Mouse (Mus musculus): ENCODE measurements at regions not wholly inside any gene's neighbourhood (a gene's known extent, or its start where the extent isn't known, plus 50 kb on each side); places are given as distances from the start of the nearest gene placed in this dataset.
A peak's percentile ranks its signal among the peaks of the same experiment; 100 is the strongest.

GRCm38 (mm10) chr14:46706462-46706861, 53.9 kb upstream of the Cdkn3 start:
- intact Hi-C loops (cut with DNase I): no loop called here
- DNase-seq: no peak

GRCm38 (mm10) chr14:46704316-46704751, 56.0 kb upstream of the Cdkn3 start:
- intact Hi-C loops (cut with DNase I): loop anchor here (5.0 kb wide), 3 partner anchors 137 to 712 kb away; no protein-coding TSS in a partner anchor
- DNase-seq: peak; percentile 65 to 70

DNA sequence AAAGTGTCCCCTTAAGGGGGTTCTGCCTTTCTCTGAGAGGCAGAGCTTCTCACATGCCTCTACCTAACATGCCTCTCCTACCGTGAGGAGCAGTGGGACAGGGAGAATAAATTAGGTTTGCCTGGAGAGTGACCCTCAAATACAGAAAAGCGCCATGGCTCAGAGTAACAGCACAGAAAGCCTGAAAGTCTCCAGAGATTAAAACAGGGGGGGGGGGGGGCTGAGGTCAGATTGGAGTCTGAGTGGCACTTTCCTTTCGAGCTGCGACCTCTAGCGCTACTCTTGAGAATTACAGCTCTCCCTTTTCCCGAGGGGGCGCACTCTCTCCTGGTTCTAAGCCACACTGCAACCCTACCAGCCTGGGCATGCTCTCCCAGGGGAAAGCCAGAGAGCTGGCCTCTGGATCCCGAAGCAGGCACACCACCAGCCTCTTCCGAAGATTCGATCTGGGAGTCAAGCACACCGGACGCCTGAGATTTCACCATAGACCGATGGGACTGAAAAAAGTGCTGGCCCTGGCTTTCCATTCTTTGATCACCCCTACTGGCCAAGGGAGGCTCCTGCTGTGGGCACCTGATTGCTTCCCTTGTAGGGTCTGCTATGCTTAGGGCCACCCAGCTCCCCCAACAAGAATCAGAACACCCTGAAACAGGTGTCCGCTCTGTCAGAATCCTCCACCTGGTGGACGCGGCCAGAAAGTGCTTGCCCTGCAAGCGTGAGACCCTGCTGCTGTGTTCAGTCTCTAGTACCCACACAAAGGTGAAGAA, 57.5 kb upstream of the Cdkn3 start:
- peak; percentile 64 to 70 for DNase-seq

GRCm38 (mm10) chr14:46692571-46692970, 67.8 kb upstream of the Cdkn3 start:
- intact Hi-C loops (cut with DNase I): no loop called here
- DNase-seq: peak in 1 of 2 experiments; percentile 7

More for the DNA sequence above, 57.5 kb upstream of the Cdkn3 start:
- intact Hi-C loops (cut with DNase I): loop anchor here (5.0 kb wide), 3 partner anchors 136 to 711 kb away; no protein-coding TSS in a partner anchor

- no peak for DNase-seq
- intact Hi-C loops (cut with DNase I): no loop called here
Observed at GRCm38 (mm10) chr14:46692067-46692466, 68.3 kb upstream of the Cdkn3 start.

- no peak for DNase-seq
- intact Hi-C loops (cut with DNase I): no loop called here
Observed at GRCm38 (mm10) chr14:46682728-46683127, 77.6 kb upstream of the Cdkn3 start.

- DNase-seq: no peak
- intact Hi-C loops (cut with DNase I): no loop called here
Observed at GRCm38 (mm10) chr14:46678935-46679334, 81.4 kb upstream of the Cdkn3 start.

- intact Hi-C loops (cut with DNase I): loop anchor here (5.0 kb wide), 1 partner anchor 34 kb away; no protein-coding TSS in a partner anchor
- DNase-seq: no peak
Observed at GRCm38 (mm10) chr14:46671482-46672225, 88.7 kb upstream of the Cdkn3 start.

DNA sequence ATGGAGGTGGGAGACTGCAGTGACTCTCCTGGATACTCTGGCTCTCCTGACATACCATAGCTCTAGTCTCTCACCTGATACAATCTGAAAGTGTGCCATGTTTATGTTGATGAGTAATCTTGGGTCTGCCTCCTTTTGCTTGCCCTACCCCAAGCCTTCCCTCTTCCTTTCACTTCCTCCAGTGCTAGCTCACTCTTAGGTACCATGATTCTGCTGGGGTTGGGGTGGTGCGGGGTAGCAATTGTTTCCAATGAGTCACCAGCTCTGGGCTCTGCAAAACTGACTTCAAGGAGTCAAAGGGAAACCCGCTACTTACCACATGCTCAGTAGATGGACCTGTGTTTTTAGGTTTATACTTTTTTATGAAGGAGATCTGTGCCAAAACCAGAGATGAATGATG, 89.3 kb upstream of the Cdkn3 start:
- intact Hi-C loops (cut with DNase I): loop anchor here (5.0 kb wide), 1 partner anchor 34 kb away; no protein-coding TSS in a partner anchor
- no peak for DNase-seq

DNA sequence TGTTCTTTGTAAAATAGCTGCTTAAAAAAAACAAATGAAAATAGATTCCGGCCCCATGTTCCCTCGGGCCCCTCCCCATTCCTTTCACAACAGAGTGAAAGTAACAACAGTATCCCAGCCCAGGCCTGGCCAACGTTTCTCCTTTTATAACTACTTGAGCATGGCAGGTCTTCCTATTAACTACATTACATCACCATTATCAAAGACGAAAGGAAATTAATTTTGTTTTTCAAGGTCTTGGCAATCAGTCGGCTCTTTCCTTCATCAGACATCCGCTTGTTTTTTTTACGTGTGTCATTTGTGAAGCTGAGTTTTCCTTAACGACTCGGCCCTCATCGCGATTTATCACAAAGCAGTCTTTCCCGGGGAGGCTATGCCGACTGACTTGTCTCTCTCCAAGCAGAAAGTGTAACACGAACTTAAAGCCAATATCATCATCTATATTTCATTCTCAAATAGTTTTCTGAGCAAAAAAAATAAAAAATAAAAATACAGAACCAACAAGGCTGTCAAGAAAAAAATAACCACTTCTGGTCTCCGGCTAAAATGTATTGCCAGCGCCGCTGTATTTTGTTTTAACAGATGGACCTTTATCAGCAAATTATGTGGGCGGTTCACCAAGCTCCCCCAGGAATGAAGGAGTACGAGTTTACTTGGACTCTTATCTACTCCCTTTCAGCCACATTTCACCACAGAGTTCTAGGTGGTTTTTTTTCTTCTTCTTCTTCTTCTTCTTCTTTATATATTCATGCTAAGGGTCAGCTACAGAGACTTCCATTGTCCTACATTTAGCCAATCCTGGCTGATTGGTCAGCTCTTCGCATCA, 89.9 kb upstream of the Cdkn3 start:
- peak in 1 of 2 experiments; percentile 10 for DNase-seq
- intact Hi-C loops (cut with DNase I): loop anchor here (5.0 kb wide), 1 partner anchor 33 kb away; no protein-coding TSS in a partner anchor

DNA sequence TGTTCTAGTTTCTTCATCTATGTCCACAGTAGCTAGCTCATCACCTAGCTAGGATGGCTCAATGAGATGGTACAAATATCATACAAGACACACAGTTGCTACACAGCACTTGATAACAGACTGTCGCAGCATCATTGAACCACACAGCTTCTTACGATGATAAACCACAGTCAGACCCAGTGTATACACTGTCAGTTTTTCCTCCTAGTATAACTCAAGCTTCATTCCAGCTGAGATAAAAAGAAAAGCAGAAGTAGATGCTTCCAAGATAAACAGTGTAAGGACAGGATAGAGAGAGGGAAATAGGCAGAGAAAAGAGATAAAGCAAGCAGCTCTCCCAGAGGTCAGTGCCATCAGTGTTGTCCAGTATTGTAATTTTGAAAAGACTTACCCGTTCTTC, 92.1 kb upstream of the Cdkn3 start:
- intact Hi-C loops (cut with DNase I): no loop called here
- no peak for DNase-seq

DNA sequence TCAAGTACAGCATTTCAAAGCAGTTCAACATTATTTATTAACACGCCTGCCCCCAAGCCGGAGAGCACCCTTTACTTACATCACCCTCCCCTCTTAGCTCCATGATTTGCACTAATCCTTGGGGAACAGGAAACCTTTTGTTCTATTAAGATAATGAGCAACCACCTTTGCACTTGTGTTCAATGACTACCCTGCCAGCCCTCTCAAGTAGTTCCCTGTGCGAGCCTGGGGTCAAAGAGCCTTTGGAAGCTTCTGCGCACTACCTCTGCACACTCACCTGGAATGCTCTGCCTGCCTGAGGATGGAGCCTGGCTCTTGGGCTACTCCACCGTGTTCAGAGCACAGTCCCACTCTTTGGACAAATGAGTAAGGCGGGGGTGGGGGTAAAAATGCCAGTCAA, 96.0 kb upstream of the Cdkn3 start:
- no peak for DNase-seq
- intact Hi-C loops (cut with DNase I): no loop called here

GRCm38 (mm10) chr14:46663529-46663928, 96.8 kb upstream of the Cdkn3 start:
- no peak for DNase-seq
- intact Hi-C loops (cut with DNase I): no loop called here

DNA sequence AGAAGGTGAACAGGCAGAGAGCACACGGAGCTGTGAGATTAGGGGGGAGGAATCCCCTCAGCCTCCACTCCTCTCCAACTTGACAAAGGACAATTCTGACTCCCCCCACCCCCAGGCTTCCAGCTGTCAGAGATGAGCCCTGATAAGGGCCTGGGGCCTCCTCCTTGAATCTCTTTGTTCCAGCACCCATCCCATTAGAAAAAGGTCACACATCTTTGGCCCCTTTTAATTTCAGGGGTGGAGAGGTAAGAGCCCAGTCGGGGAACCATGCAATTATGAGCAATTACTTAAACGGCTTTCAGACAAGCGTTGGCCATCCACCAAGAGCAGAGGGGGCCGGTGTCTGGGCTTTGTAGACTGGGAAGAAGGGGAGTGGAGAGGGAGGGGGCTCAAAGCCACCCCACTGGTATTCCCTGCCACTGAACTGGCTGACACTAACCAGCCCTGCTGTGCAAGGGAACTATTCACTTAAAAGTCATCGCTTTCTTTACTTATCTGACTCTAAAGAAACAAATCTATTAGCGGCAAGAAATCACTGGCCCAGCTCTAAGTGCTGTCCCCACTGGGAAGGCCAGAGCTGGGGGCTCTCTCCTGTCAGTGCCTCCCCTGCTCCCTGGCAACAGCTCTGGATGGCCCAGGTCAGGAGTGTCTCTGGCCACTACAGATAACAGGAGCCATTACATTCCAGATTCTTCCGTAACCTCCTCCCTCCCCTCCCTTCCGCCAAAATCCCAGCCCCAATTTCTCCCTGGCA, 98.4 kb upstream of the Cdkn3 start:
- DNase-seq: no peak
- intact Hi-C loops (cut with DNase I): no loop called here

DNA sequence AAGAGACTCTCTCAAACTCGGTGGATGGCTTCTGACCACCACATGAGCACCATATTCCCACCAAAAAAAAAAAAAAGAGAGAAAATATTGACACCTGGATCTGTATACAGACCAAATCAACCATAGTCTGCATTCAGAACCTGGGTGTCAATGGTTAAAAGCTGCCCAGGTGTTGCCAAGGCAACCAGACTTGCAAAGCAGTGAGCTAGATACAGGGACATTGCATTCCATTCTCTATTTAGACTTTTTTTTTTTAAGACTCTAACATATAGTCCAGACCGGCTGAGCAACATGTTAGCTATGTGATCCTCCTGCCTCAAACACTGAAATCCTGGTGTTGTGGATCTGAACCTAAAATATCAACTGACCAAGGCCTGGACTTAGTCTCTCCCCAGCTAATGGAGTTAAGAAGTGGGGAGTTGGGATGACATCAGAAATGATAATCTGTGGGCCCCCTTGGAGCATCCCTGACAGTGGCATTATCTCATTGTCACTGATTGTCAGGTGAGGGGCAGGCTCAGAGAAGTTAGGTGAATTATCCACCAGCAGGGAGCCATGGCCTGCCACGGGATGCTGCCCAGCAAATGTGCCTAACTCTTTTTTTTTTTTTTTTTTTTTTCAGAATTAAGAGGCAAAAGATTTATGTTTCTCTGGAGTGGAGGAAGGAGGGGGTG, 99.1 kb upstream of the Cdkn3 start:
- DNase-seq: no peak
- intact Hi-C loops (cut with DNase I): no loop called here

- intact Hi-C loops (cut with DNase I): loop anchor here (10.0 kb wide), 1 partner anchor 345 kb away; no protein-coding TSS in a partner anchor
- DNase-seq: no peak
Observed at GRCm38 (mm10) chr14:46659365-46659764, 101.0 kb upstream of the Cdkn3 start.

GRCm38 (mm10) chr14:46656249-46656648, 104.1 kb upstream of the Cdkn3 start:
- DNase-seq: peak in 1 of 2 experiments; percentile 13
- intact Hi-C loops (cut with DNase I): loop anchor here (10.0 kb wide), 1 partner anchor 341 kb away; no protein-coding TSS in a partner anchor

- no peak for DNase-seq
- intact Hi-C loops (cut with DNase I): no loop called here
Observed at GRCm38 (mm10) chr14:46647319-46647974, 112.9 kb upstream of the Cdkn3 start.
